Mouse (Mus musculus): ENCODE data around the gene Jaml. TPM values are rescaled to one million over a fixed set of nuclear protein-coding genes. Genes with fewer than 3 reads are reported as not detected.

The Jaml gene
- total and polyA plus RNA-seq, 3 experiments = not detected

GRCm38 (mm10) chr9:45049731-45050130 lies 29.3 kb upstream of the Jaml start:
- Histone ChIP-seq H3K27me3 (ENCODE audit: control insufficient read depth in 1 of 2, insufficient read depth in 2 of 2, low read length in 2 of 2) (peaks cover 0 to 20% of the 10 kb centered on the region in 2 experiments; a peak in 3 of 4 replicates), H3K4me1 (ENCODE audit: control insufficient read depth in 1 of 2, insufficient read depth in 2 of 2, low read length in 2 of 2) (peaks cover 14 to 23% of the 10 kb centered on the region in 2 experiments), H3K9me3 (replicated peaks; ENCODE audit: insufficient read depth, low read length) (no peaks in the 10 kb centered on the region), H3K9ac (ENCODE audit: control insufficient read depth, low read depth, low read length, poor library complexity, severe bottlenecking) (no peak overlapping the region), H3K4me3 (ENCODE audit: control insufficient read depth in 1 of 2, insufficient read depth in 1 of 2, low read depth in 2 of 2, low read length in 2 of 2) (no peak overlapping the region), H3K36me3 (ENCODE audit: control insufficient read depth in 1 of 2, insufficient read depth in 2 of 2, low read length in 2 of 2) (peaks cover 0 to 15% of the 10 kb centered on the region in 2 experiments; a peak in 2 of 4 replicates), H3K27ac (ENCODE audit: control insufficient read depth, low read depth, low read length) (peak overlapping the region; percentile 59), H3K79me2 (ENCODE audit: control insufficient read depth, insufficient read depth, low read length, poor library complexity) (no peaks in the 10 kb centered on the region)
- DNase-seq (ENCODE audit: low read depth, low spot score) = peak; percentile 83
- TF ChIP-seq E2F4 (IDR thresholded peaks at IDR 0.05; ENCODE audit: borderline replicate concordance, low read depth, low read length) = no peak
- TF ChIP-seq SMC3 (IDR thresholded peaks at IDR 0.05; ENCODE audit: low read depth, low read length) = no peak
- no peak for TF ChIP-seq ZMIZ1 (IDR thresholded peaks at IDR 0.05; ENCODE audit: low read depth, low read length)
- TF ChIP-seq USF2 (IDR thresholded peaks at IDR 0.05; ENCODE audit: borderline replicate concordance in 1 of 2, insufficient read depth in 1 of 2, low read depth in 1 of 2, low read length in 2 of 2) = no peak
- TF ChIP-seq NELFE (IDR thresholded peaks at IDR 0.05; ENCODE audit: low read depth, low read length) = no peak
- TF ChIP-seq ZC3H11A (IDR thresholded peaks at IDR 0.05; ENCODE audit: low read depth, low read length) = no peak; the same call in 1 of the 2 replicates
- no peak for TF ChIP-seq MAFK (IDR thresholded peaks at IDR 0.05; ENCODE audit: borderline replicate concordance, low read depth, low read length)
- peak; percentile 57; the same call in 1 of the 2 replicates for TF ChIP-seq ELF1 (IDR thresholded peaks at IDR 0.05; ENCODE audit: low read depth, low read length)
- TF ChIP-seq TAL1 (IDR thresholded peaks at IDR 0.05; ENCODE audit: low read length) = no peak
- TF ChIP-seq RCOR1 (IDR thresholded peaks at IDR 0.05; ENCODE audit: low read depth, low read length) = peak; percentile 44
- TF ChIP-seq MYB (IDR thresholded peaks at IDR 0.05; ENCODE audit: low read depth, low read length) = no peak
- TF ChIP-seq MEF2A (IDR thresholded peaks at IDR 0.05; ENCODE audit: extremely low read depth, insufficient replicate concordance, low read depth, low read length, poor library complexity, severe bottlenecking) = no peak
- 0 out of 2 replicates have a peak, but pooled peaks have one; percentile 12 for TF ChIP-seq HCFC1 (IDR thresholded peaks at IDR 0.05; ENCODE audit: low read depth, low read length)
- TF ChIP-seq TCF12 (IDR thresholded peaks at IDR 0.05; ENCODE audit: low read depth, low read length) = no peak; the same call in none of the 2 replicates
- no peak for TF ChIP-seq POLR2AphosphoS5 (IDR thresholded peaks at IDR 0.05; ENCODE audit: borderline replicate concordance, low read depth, low read length)
- peak; percentile 66 to 84 for TF ChIP-seq EP300 (IDR thresholded peaks at IDR 0.05; ENCODE audit: low read depth in 1 of 2, low read length in 2 of 2)
- TF ChIP-seq USF1 (IDR thresholded peaks at IDR 0.05; ENCODE audit: low read depth, low read length) = no peak; the same call in 1 of the 2 replicates
- 0 out of 2 replicates have a peak, but pooled peaks have one; percentile 24 for TF ChIP-seq MAX (IDR thresholded peaks at IDR 0.05; ENCODE audit: low read length)
- TF ChIP-seq GABPA (IDR thresholded peaks at IDR 0.05; ENCODE audit: low read depth, low read length) = no peak
- no peak for TF ChIP-seq JUND (IDR thresholded peaks at IDR 0.05; ENCODE audit: low read depth, low read length)
- no peak for TF ChIP-seq ZNF384 (IDR thresholded peaks at IDR 0.05; ENCODE audit: low read depth, low read length)
- TF ChIP-seq UBTF (IDR thresholded peaks at IDR 0.05; ENCODE audit: borderline replicate concordance, insufficient read depth, low read depth, low read length) = no peak
- TF ChIP-seq RAD21 (IDR thresholded peaks at IDR 0.05; ENCODE audit: low read depth, low read length) = no peak
- no peak for TF ChIP-seq NRF1 (IDR thresholded peaks at IDR 0.05; ENCODE audit: insufficient read depth, low read depth, low read length, poor library complexity, severe bottlenecking)
- TF ChIP-seq POLR2A (IDR thresholded peaks at IDR 0.05; ENCODE audit: control insufficient read depth in 1 of 2, insufficient read depth in 1 of 2, low read depth in 1 of 2, low read length in 2 of 2, poor library complexity in 1 of 2) = no peak
- TF ChIP-seq CHD1 (IDR thresholded peaks at IDR 0.05; ENCODE audit: low read depth, low read length) = no peak
- TF ChIP-seq SIN3A (IDR thresholded peaks at IDR 0.05; ENCODE audit: low read length) = peak; percentile 19; the same call in 1 of the 2 replicates
- TF ChIP-seq KAT2A (conservative IDR thresholded peaks at IDR 0.05; ENCODE audit: low read depth, low read length) = 0 out of 2 replicates have a peak, but pooled peaks have one; percentile 19
- no peak for TF ChIP-seq MAZ (IDR thresholded peaks at IDR 0.05; ENCODE audit: low read depth, low read length)
- TF ChIP-seq MYC (IDR thresholded peaks at IDR 0.05; ENCODE audit: low read depth, low read length) = no peak
- 0 out of 2 replicates have a peak, but pooled peaks have one; percentile 16 for TF ChIP-seq TBP (IDR thresholded peaks at IDR 0.05; ENCODE audit: low read depth, low read length)
- no peak for TF ChIP-seq MXI1 (IDR thresholded peaks at IDR 0.05; ENCODE audit: low read depth, low read length)
- TF ChIP-seq CTCF (IDR thresholded peaks at IDR 0.05 in 2 of 3, conservative IDR thresholded peaks at IDR 0.05 in 1 of 3; ENCODE audit: control insufficient read depth in 1 of 3, insufficient read depth in 1 of 3, low read depth in 2 of 3, low read length in 3 of 3, poor library complexity in 1 of 3, severe bottlenecking in 1 of 3) = no peak
- no peak for TF ChIP-seq ZKSCAN1 (IDR thresholded peaks at IDR 0.05; ENCODE audit: low read depth, low read length)
- peak; percentile 73 for TF ChIP-seq GATA1 (IDR thresholded peaks at IDR 0.05; ENCODE audit: low read depth, low read length)
- TF ChIP-seq ETS1 (IDR thresholded peaks at IDR 0.05; ENCODE audit: low read depth, low read length) = peak; percentile 51; the same call in 1 of the 2 replicates
- no peak for TF ChIP-seq CHD2 (IDR thresholded peaks at IDR 0.05; ENCODE audit: low read length)
